Mouse (Mus musculus) forebrain, embryonic 16.5 days (tissue): ENCODE results near the gene Fhad1. TPM values are rescaled to one million over a fixed set of nuclear protein-coding genes. Genes with fewer than 3 reads are reported as not detected.

Experiments used
- ATAC-seq: fragments of 200-750 bp; cut with Nextera tagmentation; 2 replicates; pipeline ENCODE4 v1.8.0; 2017; ENCODE audit warnings: mild to moderate bottlenecking, moderate library complexity
- H3K27ac ChIP-seq: fragments of 300-500 bp; sonication (generic); 2 replicates; pipeline ENCODE4 v1.5.1; 2014; ENCODE audit warnings: low read length, control low read depth
- H3K27me3 ChIP-seq: fragments of 300-500 bp; sonication (generic); replicated peaks from 2 replicates; pipeline ENCODE4 v1.6.1; 2014; ENCODE audit warnings: low read length; ENCODE audit not compliant: control insufficient read depth, insufficient read depth
- H3K36me3 ChIP-seq: fragments of 300-500 bp; sonication (generic); 2 replicates; pipeline ENCODE4 v1.6.1; 2014; ENCODE audit not compliant: control insufficient read depth, insufficient read depth
- H3K4me1 ChIP-seq: fragments of 300-500 bp; sonication (generic); replicated peaks from 2 replicates; pipeline ENCODE4 v1.6.1; 2014; ENCODE audit warnings: low read length; ENCODE audit not compliant: control insufficient read depth, insufficient read depth
- H3K4me2 ChIP-seq: fragments of 300-500 bp; sonication (generic); 2 replicates; pipeline ENCODE4 v1.6.1; 2014; ENCODE audit warnings: mild to moderate bottlenecking, low read length, control low read depth
- H3K4me3 ChIP-seq: fragments of 300-500 bp; sonication (generic); replicated peaks from 2 replicates; pipeline ENCODE4 v1.5.1; 2014; ENCODE audit warnings: mild to moderate bottlenecking, low read length, control low read depth
- H3K9ac ChIP-seq: fragments of 300-500 bp; sonication (generic); replicated peaks from 2 replicates; pipeline ENCODE4 v1.6.1; 2014; ENCODE audit warnings: low read depth, low read length, control low read depth
- H3K9me3 ChIP-seq: fragments of 300-500 bp; sonication (generic); 2 replicates; pipeline ENCODE4 v1.6.1; 2016; ENCODE audit warnings: low read length; ENCODE audit not compliant: control insufficient read depth
- WGBS: fragments of 180-500 bp; shearing (Covaris S2); extraction: QIAGEN DNeasy Blood & Tissue Kit; methylation state at CpG from one replicate; pipeline ENCODE4 v1.1.7; 2014; 5-methylcytosine and 5-hydroxymethylcytosine counted together
- polyA plus RNA-seq: library from polyadenylated mRNA; unstranded; fragments of >200 nt; fragmentation: Nextera tagmentation; extraction: Ambion mirVana; gene quantifications from 2 replicates; pipeline ENCODE4 v1.2.1, GENCODE M21; 2015

Gene Fhad1
- polyA plus RNA-seq, 1 experiment from 2014 or later, result 1.8 TPM

GRCm38 (mm10) chr4:141954770-141955720 lies 59.8 kb downstream of the Fhad1 start:
- WGBS, result 59% methylated on average over 16 of the region's 16 CpGs
- Histone ChIP-seq H3K4me2 (no peak overlapping the region), H3K9me3 (no peaks in the 10 kb centered on the region), H3K4me1 (peaks cover 23% of the 10 kb centered on the region), H3K27ac (no peak overlapping the region), H3K9ac (no peak overlapping the region), H3K4me3 (no peak overlapping the region), H3K27me3 (peaks cover 2% of the 10 kb centered on the region; the same call in 1 of the 2 replicates), H3K36me3 (no peaks in the 10 kb centered on the region)
- no peak for ATAC-seq

- ATAC-seq, result no peak
Measured at GRCm38 (mm10) chr4:141953859-141954258, 61.0 kb downstream of the Fhad1 start.

GRCm38 (mm10) chr4:141953291-141953690 lies 61.6 kb downstream of the Fhad1 start:
- Histone ChIP-seq H3K9ac (no peak overlapping the region), H3K4me2 (no peak overlapping the region), H3K4me3 (no peak overlapping the region), H3K4me1 (peaks cover 19% of the 10 kb centered on the region), H3K27me3 (no peaks in the 10 kb centered on the region; the same call in 1 of the 2 replicates), H3K27ac (no peak overlapping the region), H3K9me3 (no peaks in the 10 kb centered on the region), H3K36me3 (no peaks in the 10 kb centered on the region)
- no peak for ATAC-seq
- 80% methylated on average over 9 of the region's 9 CpGs for WGBS

More at GRCm38 (mm10) chr4:141953859-141954258, 61.0 kb downstream of the Fhad1 start:
- Histone ChIP-seq H3K27me3 (no peaks in the 10 kb centered on the region; the same call in 1 of the 2 replicates), H3K36me3 (no peaks in the 10 kb centered on the region), H3K9ac (no peak overlapping the region), H3K4me3 (no peak overlapping the region), H3K4me2 (no peak overlapping the region), H3K4me1 (peaks cover 23% of the 10 kb centered on the region), H3K9me3 (no peaks in the 10 kb centered on the region), H3K27ac (no peak overlapping the region)
- WGBS, result 60% methylated on average over 6 of the region's 6 CpGs

DNA sequence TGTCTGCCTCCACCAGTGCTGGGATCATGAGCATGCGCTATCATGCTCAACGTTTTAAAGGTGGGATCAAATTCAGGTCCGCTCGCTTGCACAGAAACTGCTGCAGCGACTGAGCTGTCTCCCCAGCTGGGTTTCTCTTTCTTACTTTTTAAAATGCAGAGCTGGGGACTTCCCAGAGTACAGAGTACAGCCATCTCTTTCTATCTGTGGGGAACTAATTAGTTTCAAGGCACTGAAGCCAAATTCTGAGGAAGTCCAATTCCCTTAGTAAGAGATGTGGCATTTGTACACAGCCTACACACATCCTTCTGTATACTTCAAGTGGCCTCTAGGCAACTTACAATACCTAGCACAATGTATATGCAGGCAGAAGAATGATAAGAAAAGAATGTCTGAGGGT lies 62.1 kb downstream of the Fhad1 start:
- H3K36me3 ChIP-seq, result no peaks in the 10 kb centered on the region
- no peak overlapping the region for H3K4me3 ChIP-seq
- H3K4me2 ChIP-seq, result no peak overlapping the region
- no peaks in the 10 kb centered on the region for H3K9me3 ChIP-seq
- H3K9ac ChIP-seq, result no peak overlapping the region
- ATAC-seq, result no peak
- H3K27me3 ChIP-seq, result no peaks in the 10 kb centered on the region; the same call in 1 of the 2 replicates
- H3K4me1 ChIP-seq, result peaks cover 17% of the 10 kb centered on the region
- H3K27ac ChIP-seq, result no peak overlapping the region
- WGBS, result 60% methylated on average over 5 of the region's 5 CpGs

DNA sequence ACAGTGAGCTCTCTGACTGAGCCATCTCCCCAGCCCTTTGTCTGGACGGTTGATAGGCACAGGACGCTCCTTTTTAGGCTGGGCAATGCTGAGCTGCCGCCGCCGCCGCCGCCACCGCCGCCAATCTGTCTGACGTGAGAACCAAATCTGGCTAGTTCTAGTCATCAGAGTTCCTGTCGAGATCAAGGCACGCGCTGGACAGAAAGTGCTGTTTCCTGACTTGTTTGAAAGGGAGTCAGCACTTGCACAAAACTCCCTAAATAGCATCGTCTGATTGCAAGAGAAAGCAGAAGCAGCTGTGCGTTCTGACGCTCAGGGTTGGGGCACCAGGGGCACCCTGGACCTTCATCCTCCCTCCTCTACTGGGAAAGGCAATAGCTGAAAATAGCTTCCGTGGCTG lies 62.8 kb downstream of the Fhad1 start:
- H3K27ac ChIP-seq, result no peak overlapping the region
- no peak for ATAC-seq
- no peaks in the 10 kb centered on the region; the same call in 1 of the 2 replicates for H3K27me3 ChIP-seq
- 66% methylated on average over 17 of the region's 17 CpGs for WGBS
- H3K9ac ChIP-seq, result no peak overlapping the region
- no peaks in the 10 kb centered on the region for H3K9me3 ChIP-seq
- H3K4me1 ChIP-seq, result peaks cover 13% of the 10 kb centered on the region
- H3K36me3 ChIP-seq, result no peaks in the 10 kb centered on the region
- no peak overlapping the region for H3K4me2 ChIP-seq
- H3K4me3 ChIP-seq, result no peak overlapping the region

GRCm38 (mm10) chr4:141949436-141949835 lies 65.4 kb downstream of the Fhad1 start:
- 59% methylated on average over 13 of the region's 13 CpGs for WGBS
- Histone ChIP-seq H3K27ac (no peak overlapping the region), H3K9me3 (no peaks in the 10 kb centered on the region), H3K4me3 (no peak overlapping the region), H3K9ac (no peak overlapping the region), H3K27me3 (no peaks in the 10 kb centered on the region; the same call in 1 of the 2 replicates), H3K36me3 (no peaks in the 10 kb centered on the region), H3K4me2 (no peak overlapping the region), H3K4me1 (peaks cover 4% of the 10 kb centered on the region; the same call in 1 of the 2 replicates)
- ATAC-seq, result peak; percentile 79

GRCm38 (mm10) chr4:141948822-141949221 lies 66.1 kb downstream of the Fhad1 start:
- no peak for ATAC-seq
- Histone ChIP-seq H3K36me3 (no peaks in the 10 kb centered on the region), H3K4me3 (no peak overlapping the region), H3K9me3 (no peaks in the 10 kb centered on the region), H3K9ac (no peak overlapping the region), H3K27me3 (no peaks in the 10 kb centered on the region; the same call in 1 of the 2 replicates), H3K4me1 (peaks cover 4% of the 10 kb centered on the region; the same call in 1 of the 2 replicates), H3K4me2 (no peak overlapping the region), H3K27ac (no peak overlapping the region)
- 88% methylated on average over 3 of the region's 3 CpGs for WGBS

DNA sequence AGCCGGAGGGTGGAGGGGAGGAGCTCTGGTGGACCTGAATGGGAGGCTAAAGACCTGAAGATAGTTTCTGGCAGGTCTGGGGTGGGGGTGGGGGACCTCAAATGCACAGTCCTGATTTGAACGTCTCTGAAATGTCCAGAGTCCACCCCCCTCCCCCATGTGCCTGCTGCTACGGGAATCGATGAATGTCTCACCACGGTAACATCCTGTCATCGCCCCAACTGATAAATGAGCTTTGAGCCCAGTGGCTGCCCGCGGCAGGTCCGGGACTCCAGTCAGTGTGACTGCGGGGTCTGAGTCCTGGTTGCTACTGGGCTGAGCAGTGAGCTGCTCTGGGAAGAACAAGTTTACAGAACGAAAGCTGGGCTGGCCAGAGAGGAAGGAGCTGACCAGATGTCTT lies 72.5 kb downstream of the Fhad1 start:
- H3K4me1 ChIP-seq, result no peaks in the 10 kb centered on the region
- H3K27ac ChIP-seq, result no peak overlapping the region
- no peaks in the 10 kb centered on the region for H3K9me3 ChIP-seq
- no peaks in the 10 kb centered on the region; the same call in 1 of the 2 replicates for H3K27me3 ChIP-seq
- no peak overlapping the region for H3K4me3 ChIP-seq
- H3K4me2 ChIP-seq, result no peak overlapping the region
- no peak for ATAC-seq
- no peak overlapping the region for H3K9ac ChIP-seq
- WGBS, result 75% methylated on average over 11 of the region's 11 CpGs
- no peaks in the 10 kb centered on the region for H3K36me3 ChIP-seq

- WGBS, result 87% methylated on average over 8 of the region's 8 CpGs
- H3K4me3 ChIP-seq, result no peak overlapping the region
- H3K4me2 ChIP-seq, result no peak overlapping the region
- H3K9ac ChIP-seq, result no peak overlapping the region
- no peaks in the 10 kb centered on the region for H3K4me1 ChIP-seq
- H3K9me3 ChIP-seq, result no peaks in the 10 kb centered on the region
- no peaks in the 10 kb centered on the region for H3K36me3 ChIP-seq
- ATAC-seq, result no peak
- no peak overlapping the region for H3K27ac ChIP-seq
- no peaks in the 10 kb centered on the region; the same call in 1 of the 2 replicates for H3K27me3 ChIP-seq
Measured at GRCm38 (mm10) chr4:141941289-141941688, 73.6 kb downstream of the Fhad1 start.
